Mouse (Mus musculus) T-helper 17 cell (primary cell): ENCODE measurements around the gene Aff4.
"Not testable (repeated sequence)": the region's sequence is repeated elsewhere in the genome, so short reads cannot be mapped to it uniquely, and the experiment has no call there.

Experiments
- in situ Hi-C, 2 experiments: fragments of 300-600 bp; cut with MboI, MseI; formaldehyde crosslinking; loops; 1 replicate in 1 of 2; 2 replicates in 1 of 2; pipeline ENCODE4 v1.15.1; 2025; ENCODE audit warnings: high pct_unique_total_duplicates in 2 of 2

Aff4 gene

DNA sequence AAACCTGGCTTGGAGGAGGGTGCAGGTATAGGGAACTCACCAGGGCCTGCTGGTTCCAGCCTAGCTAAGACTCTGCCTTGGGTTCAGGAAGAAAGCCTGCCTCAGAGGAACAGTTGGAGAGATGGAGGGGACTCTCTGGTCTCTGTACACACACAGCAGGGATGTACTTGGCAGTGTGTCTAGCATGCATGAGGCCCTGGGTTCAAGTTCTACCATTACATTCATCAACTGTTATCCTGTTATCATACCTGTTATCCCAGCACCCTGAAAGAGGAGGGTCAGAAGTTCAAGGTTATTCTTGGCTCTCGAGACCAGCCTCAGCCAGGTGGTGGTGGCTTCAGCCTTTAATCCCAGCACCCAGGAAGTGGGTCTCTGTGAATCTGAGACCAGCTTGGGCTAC, 13.7 kb upstream of the Aff4 start:
- in situ Hi-C loops, result no loop called here

DNA sequence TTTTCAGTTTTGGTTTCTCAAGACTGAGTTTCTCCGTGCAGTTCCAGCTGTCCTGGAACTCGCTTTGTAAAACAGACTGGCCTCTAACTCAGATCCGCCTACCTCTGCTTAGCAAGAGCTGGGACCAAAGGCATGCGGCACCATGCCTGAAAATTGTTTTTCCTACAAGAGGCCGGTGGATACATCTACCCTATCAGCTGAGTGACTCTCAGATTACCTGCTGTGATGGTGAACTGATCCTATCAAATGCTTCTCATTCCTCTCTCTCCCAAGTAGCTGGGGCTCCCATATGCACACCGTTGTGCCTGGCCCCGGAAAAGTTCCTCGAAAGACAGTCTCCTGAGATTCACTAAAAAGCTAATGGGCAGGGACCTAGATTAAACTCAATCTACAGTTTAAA, 12.9 kb upstream of the Aff4 start:
- in situ Hi-C loops, result no loop called here

GRCm38 (mm10) chr11:53341019-53341418, 9.6 kb upstream of the Aff4 start:
- in situ Hi-C loops, result not testable (repeated sequence)

GRCm38 (mm10) chr11:53342711-53343110, 7.9 kb upstream of the Aff4 start:
- in situ Hi-C loops, result no loop called here

- in situ Hi-C loops, result no loop called here
Measured at GRCm38 (mm10) chr11:53345328-53345727, 5.3 kb upstream of the Aff4 start.

DNA sequence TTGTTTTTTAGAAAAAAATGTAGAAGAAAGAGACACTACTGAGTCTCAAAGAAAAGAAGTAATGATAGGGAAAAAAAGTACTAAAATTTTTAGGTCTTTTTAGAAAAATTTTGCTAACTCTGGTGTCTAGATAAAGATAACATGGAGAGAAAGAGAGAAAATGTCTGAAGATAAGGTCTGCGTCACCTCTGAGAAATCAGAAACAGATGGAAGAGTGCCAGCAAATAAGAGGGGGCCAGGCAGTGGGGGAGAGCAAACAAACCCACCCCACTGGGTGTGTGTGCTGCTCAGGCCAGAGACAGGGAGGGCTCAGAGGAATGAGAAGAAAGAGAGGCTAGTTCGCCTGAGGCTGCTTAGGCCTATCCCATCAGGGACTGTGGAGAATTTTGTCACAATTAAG, 4.9 kb upstream of the Aff4 start:
- in situ Hi-C loops, result no loop called here

DNA sequence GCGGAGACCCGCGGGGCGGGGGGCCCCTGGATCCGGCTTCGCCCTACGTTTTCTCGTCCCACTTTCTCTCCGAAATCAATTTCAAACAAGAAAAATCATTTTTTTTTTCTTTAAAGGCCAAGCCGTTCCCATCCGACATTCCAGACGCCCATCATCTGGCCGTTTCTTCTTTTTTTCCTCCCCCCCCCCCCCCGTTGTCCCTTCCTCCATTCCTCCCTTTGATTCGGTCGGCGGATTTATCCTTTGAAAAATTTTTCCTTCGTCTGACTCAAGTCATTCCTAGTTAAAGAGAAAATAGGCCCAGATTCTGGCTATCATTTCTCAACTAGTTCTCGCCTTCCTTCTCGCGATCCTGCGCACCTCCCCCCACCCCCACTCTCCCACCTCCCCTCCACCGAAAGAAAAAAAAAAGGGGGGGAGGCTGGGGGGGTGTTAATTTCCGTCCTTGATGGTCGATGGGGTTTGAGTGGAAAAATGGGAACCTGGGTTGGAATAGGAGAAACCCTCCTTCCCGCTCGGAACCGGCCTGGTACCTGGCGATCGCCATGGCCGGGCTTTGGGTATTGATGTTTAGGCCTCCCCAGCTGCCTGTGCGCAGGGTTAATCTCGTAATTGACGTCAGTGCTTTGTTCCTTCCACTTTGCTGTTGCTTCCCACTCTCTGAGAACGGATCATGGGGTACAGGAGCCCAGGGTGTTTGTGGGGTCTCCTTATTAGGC, 750 bp downstream of the Aff4 start:
- in situ Hi-C loops, result no loop called here

DNA sequence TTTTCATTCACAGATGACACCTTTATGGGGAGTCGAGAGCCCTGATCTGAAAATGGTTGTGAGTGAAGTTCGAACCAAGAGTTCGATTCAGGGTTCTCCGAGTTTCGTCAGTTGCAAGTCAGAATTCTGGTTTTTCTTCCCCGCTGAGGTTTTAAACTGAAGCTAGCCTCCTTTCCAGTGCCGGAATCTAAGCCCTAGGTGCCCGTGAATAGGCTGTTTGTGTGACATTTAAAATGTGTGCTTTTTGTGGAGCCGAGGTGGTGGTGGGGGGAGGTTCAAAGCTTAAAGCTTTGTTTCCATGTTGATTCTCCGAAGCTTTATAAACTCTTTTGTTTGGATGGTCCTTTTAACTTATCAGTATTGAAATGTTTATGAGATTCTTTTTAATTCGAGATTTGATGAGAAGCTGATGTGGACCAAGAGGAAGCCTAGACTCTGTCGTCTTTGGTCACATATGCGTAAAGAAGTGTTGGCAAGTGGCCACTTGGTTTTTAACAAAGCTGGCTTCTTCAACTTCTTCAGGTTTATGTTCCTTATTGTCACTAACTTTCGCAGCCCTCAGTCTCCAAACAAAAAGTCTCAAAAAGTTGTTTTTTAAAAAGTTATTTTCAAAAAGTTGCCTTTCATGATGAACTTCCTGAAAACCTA, 1.4 kb downstream of the Aff4 start:
- in situ Hi-C loops, result no loop called here

- in situ Hi-C loops, result no loop called here
Measured at GRCm38 (mm10) chr11:53358504-53359155, 8.0 kb downstream of the Aff4 start.

DNA sequence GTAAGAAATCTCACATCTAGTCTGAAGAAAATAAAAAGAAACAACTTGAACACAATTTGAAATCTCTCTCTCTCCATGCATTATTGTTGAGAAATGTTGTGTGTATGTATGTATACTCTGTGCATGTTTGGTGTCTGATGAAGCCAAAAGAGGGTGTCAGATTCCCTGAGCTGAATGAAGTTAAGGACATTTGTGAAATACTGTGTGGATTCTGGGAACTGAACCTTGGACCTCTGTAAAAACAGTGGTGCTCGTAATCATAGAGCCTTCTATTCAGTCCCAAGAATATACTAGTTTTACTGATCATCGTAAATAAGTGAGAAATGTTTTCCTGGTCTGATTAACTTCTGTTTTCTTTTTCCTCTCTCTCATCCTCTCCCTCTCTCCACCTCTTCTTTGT, 16.4 kb downstream of the Aff4 start:
- in situ Hi-C loops, result no loop called here

DNA sequence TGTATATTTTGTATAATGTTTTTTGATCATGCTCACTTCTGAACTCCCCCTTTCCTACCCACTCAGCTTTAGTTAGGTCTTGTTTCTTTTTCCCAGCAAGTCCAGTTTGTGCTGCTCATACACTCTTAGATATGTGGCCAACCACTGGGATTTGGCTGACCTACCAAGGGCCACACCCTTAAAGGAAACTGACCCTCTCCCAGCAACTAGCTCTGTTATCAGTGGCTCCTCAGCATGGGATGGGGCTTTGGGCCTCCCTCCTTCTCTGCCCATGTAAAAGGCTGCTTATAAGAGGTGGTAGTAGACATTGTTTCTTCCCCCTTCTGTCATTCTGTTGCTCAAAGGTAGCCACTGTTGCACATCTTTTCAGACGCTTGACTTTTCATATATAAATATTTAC, 28.3 kb downstream of the Aff4 start:
- in situ Hi-C loops, result no loop called here

- in situ Hi-C loops, result loop anchor here in 1 of 2 experiments (10.0 kb wide), 1 partner anchor 969 kb away; no protein-coding TSS in a partner anchor
Measured at GRCm38 (mm10) chr11:53383758-53384428, 33.3 kb downstream of the Aff4 start.

DNA sequence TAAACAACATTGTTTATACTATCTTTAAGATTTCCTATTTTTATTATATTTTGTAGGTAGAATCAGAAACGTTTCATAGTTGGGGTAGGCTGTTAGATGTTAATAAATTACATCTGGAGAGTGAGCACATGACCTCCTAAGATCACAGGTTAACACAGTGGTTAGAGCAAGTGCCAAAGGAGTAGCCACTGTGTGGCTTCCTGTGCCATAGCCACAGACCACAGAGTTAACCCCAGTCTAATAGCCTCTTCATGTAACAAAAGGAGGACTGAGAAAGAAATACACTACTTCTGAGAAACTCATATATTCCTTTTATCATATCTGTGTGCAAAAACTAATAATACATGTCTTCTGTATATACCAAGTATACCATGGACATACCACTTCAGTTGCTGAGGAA, 43.2 kb downstream of the Aff4 start:
- in situ Hi-C loops, result no loop called here

- in situ Hi-C loops, result loop anchor here (5.0 kb wide), 2 partner anchors 126 to 136 kb away; no protein-coding TSS in a partner anchor
Measured at GRCm38 (mm10) chr11:53403638-53404037, 53.0 kb downstream of the Aff4 start.

DNA sequence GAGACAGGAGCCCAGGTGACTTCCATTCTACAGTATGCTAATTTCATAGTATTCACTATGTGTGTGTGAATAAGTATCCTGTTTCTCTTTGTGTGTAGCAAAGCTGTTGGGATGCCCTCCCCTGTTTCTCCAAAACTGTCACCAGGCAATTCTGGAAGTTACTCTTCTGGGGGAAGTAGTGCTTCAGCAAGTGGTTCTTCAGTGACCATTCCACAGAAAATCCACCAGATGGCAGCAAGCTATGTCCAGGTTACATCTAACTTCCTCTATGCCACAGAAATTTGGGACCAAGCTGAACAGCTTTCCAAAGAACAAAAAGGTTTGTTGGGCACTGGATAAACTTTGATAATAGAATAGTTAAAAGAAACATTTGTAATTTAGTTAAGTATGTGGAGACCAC, 61.1 kb downstream of the Aff4 start:
- in situ Hi-C loops, result loop anchor here in 1 of 2 experiments (5.0 kb wide), 1 partner anchor 124 kb away; no protein-coding TSS in a partner anchor

DNA sequence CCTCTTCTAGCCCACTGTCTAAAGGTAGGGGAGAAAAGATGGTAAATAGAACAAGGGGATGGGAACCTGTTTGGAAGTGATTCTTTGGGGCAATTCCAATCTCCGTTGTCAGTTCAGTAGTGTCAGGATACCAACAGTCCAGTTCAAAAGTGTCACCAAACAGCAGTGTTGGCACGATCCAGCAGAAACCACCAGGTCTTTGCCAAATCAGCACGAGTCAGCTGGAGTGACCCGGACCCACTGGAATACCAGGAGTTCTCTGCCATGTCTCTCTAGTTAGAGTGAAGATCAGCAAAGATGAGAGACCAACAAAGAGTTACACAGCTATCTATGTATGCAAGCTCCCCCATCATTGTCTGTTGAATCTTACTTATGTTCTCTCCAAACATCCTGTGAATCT, 63.2 kb downstream of the Aff4 start:
- in situ Hi-C loops, result loop anchor here in 1 of 2 experiments (5.0 kb wide), 1 partner anchor 127 kb away; no protein-coding TSS in a partner anchor

DNA sequence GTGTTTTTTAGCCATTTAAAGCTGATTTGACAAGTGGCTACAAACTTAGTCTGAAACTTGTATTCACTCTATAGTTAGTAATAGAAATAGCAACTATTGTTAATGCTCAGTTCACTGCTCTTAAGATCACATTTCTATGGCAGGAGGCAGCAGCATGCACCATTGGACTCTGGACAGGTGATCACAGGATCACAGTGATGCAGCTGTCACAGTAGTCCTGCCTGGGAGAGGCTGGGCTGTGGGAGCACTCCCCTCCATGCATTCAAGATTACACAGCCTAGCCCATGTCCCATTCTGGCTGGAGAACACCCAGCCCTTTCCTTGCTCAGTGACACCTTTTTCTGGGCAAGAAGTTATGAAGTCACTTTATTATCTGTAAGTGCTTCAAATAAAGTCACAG, 67.4 kb downstream of the Aff4 start:
- in situ Hi-C loops, result no loop called here

GRCm38 (mm10) chr11:53423036-53423435, 72.4 kb downstream of the Aff4 start, which contains the start of gene Leap2:
TSS of gene Leap2 (minus strand) at chr11:53423170.
- in situ Hi-C loops, result no loop called here

- in situ Hi-C loops, result no loop called here
Measured at GRCm38 (mm10) chr11:53424826-53425225, 74.2 kb downstream of the Aff4 start.

- in situ Hi-C loops, result no loop called here
Measured at GRCm38 (mm10) chr11:53425251-53425650, 74.6 kb downstream of the Aff4 start.

GRCm38 (mm10) chr11:53425711-53426255, 75.2 kb downstream of the Aff4 start:
- in situ Hi-C loops, result no loop called here

GRCm38 (mm10) chr11:53426914-53427313, 76.3 kb downstream of the Aff4 start:
- in situ Hi-C loops, result not testable (repeated sequence)
